Mouse (Mus musculus): ENCODE measurements around the gene Tnfsf8. TPM values are rescaled to one million over a fixed set of nuclear protein-coding genes. Genes with fewer than 3 reads are reported as not detected.

The Tnfsf8 gene
- polyA plus RNA-seq (2015; fragmentation: Nextera tagmentation; extraction: Ambion mirVana), result 0.08 TPM in 1 of 2 replicates, not detected in the other

- H3K4me1 ChIP-seq (replicated peaks; ENCODE audit: control insufficient read depth, insufficient read depth, low read length), result no peaks in the 10 kb centered on the region
- WGBS, result 83% methylated on average over 19 of the region's 19 CpGs
- no peak for TF ChIP-seq CTCF (IDR thresholded peaks at IDR 0.05; ENCODE audit: low read depth)
Measured at GRCm38 (mm10) chr4:63860688-63861540, at the start of gene Tnfsf8. TSS of gene Tnfsf8 (minus strand) at chr4:63861347.

GRCm38 (mm10) chr4:63908511-63908910 is 47.4 kb upstream of the Tnfsf8 start:
- H3K36me3 ChIP-seq (ENCODE audit: control insufficient read depth, insufficient read depth), result no peaks in the 10 kb centered on the region
- no peak overlapping the region for H3K4me2 ChIP-seq (replicated peaks; ENCODE audit: low read depth)
- no peaks in the 10 kb centered on the region for H3K4me1 ChIP-seq (replicated peaks; ENCODE audit: control insufficient read depth, insufficient read depth, low read length)
- whole genome bisulfite sequencing, result 95% methylated on average over 1 of the region's 1 CpGs
- H3K9ac ChIP-seq (ENCODE audit: low read depth, low read length), result no peak overlapping the region
- 0 out of 2 replicates have a peak, but pooled peaks cover 3% of the 10 kb centered on the region for H3K27me3 ChIP-seq (replicated peaks; ENCODE audit: control insufficient read depth, insufficient read depth, low read length)
- no peak for ATAC-seq
- no peaks in the 10 kb centered on the region for H3K9me3 ChIP-seq (ENCODE audit: control insufficient read depth)
- H3K4me3 ChIP-seq (ENCODE audit: low read depth, low read length), result no peak overlapping the region
- H3K27ac ChIP-seq (ENCODE audit: low read depth, low read length), result no peak overlapping the region
- no peak for TF ChIP-seq CTCF (IDR thresholded peaks at IDR 0.05; ENCODE audit: low read depth)

More at GRCm38 (mm10) chr4:63860688-63861540, at the start of gene Tnfsf8:
- Histone ChIP-seq H3K27me3 (replicated peaks; ENCODE audit: control insufficient read depth, insufficient read depth, low read length) (no peaks in the 10 kb centered on the region), H3K36me3 (ENCODE audit: control insufficient read depth, insufficient read depth) (no peaks in the 10 kb centered on the region), H3K27ac (ENCODE audit: low read depth, low read length) (no peak within 1 kb of the TSS), H3K4me2 (replicated peaks; ENCODE audit: low read depth) (no peak within 1 kb of the TSS), H3K9ac (ENCODE audit: low read depth, low read length) (no peak within 1 kb of the TSS), H3K4me3 (ENCODE audit: low read depth, low read length) (no peak within 1 kb of the TSS), H3K9me3 (ENCODE audit: control insufficient read depth) (no peaks in the 10 kb centered on the region)
- no peak for ATAC-seq

GRCm38 (mm10) chr4:63907473-63907872 is 46.3 kb upstream of the Tnfsf8 start:
- H3K4me1 ChIP-seq (replicated peaks; ENCODE audit: control insufficient read depth, insufficient read depth, low read length), result no peaks in the 10 kb centered on the region
- H3K27me3 ChIP-seq (replicated peaks; ENCODE audit: control insufficient read depth, insufficient read depth, low read length), result 0 out of 2 replicates have a peak, but pooled peaks cover 3% of the 10 kb centered on the region
- H3K4me3 ChIP-seq (ENCODE audit: low read depth, low read length), result no peak overlapping the region
- no peak overlapping the region for H3K9ac ChIP-seq (ENCODE audit: low read depth, low read length)
- ATAC-seq, result no peak
- no peak for TF ChIP-seq CTCF (IDR thresholded peaks at IDR 0.05; ENCODE audit: low read depth)
- no peak overlapping the region for H3K4me2 ChIP-seq (replicated peaks; ENCODE audit: low read depth)
- H3K9me3 ChIP-seq (ENCODE audit: control insufficient read depth), result no peaks in the 10 kb centered on the region
- no peak overlapping the region for H3K27ac ChIP-seq (ENCODE audit: low read depth, low read length)
- H3K36me3 ChIP-seq (ENCODE audit: control insufficient read depth, insufficient read depth), result no peaks in the 10 kb centered on the region

GRCm38 (mm10) chr4:63906050-63906449 is 44.9 kb upstream of the Tnfsf8 start:
- ATAC-seq, result no peak
- TF ChIP-seq CTCF (IDR thresholded peaks at IDR 0.05; ENCODE audit: low read depth), result no peak
- H3K4me2 ChIP-seq (replicated peaks; ENCODE audit: low read depth), result no peak overlapping the region
- WGBS, result 64% methylated on average over 3 of the region's 3 CpGs
- no peak overlapping the region for H3K27ac ChIP-seq (ENCODE audit: low read depth, low read length)
- no peak overlapping the region for H3K4me3 ChIP-seq (ENCODE audit: low read depth, low read length)
- no peaks in the 10 kb centered on the region for H3K4me1 ChIP-seq (replicated peaks; ENCODE audit: control insufficient read depth, insufficient read depth, low read length)
- H3K9ac ChIP-seq (ENCODE audit: low read depth, low read length), result no peak overlapping the region
- no peaks in the 10 kb centered on the region for H3K36me3 ChIP-seq (ENCODE audit: control insufficient read depth, insufficient read depth)
- no peaks in the 10 kb centered on the region for H3K9me3 ChIP-seq (ENCODE audit: control insufficient read depth)
- H3K27me3 ChIP-seq (replicated peaks; ENCODE audit: control insufficient read depth, insufficient read depth, low read length), result 0 out of 2 replicates have a peak, but pooled peaks cover 3% of the 10 kb centered on the region

GRCm38 (mm10) chr4:63899081-63899523 is 38.0 kb upstream of the Tnfsf8 start:
- H3K4me1 ChIP-seq (replicated peaks; ENCODE audit: control insufficient read depth, insufficient read depth, low read length), result no peaks in the 10 kb centered on the region
- no peak overlapping the region for H3K4me2 ChIP-seq (replicated peaks; ENCODE audit: low read depth)
- H3K4me3 ChIP-seq (ENCODE audit: low read depth, low read length), result no peak overlapping the region
- 81% methylated on average over 10 of the region's 10 CpGs for WGBS
- H3K27ac ChIP-seq (ENCODE audit: low read depth, low read length), result no peak overlapping the region
- H3K27me3 ChIP-seq (replicated peaks; ENCODE audit: control insufficient read depth, insufficient read depth, low read length), result no peaks in the 10 kb centered on the region
- no peak for TF ChIP-seq CTCF (IDR thresholded peaks at IDR 0.05; ENCODE audit: low read depth)
- no peaks in the 10 kb centered on the region for H3K36me3 ChIP-seq (ENCODE audit: control insufficient read depth, insufficient read depth)
- no peak overlapping the region for H3K9ac ChIP-seq (ENCODE audit: low read depth, low read length)
- no peak for ATAC-seq
- no peaks in the 10 kb centered on the region for H3K9me3 ChIP-seq (ENCODE audit: control insufficient read depth)

GRCm38 (mm10) chr4:63897152-63897551 is 36.0 kb upstream of the Tnfsf8 start:
- Histone ChIP-seq H3K27ac (ENCODE audit: low read depth, low read length) (no peak overlapping the region), H3K4me2 (replicated peaks; ENCODE audit: low read depth) (no peak overlapping the region), H3K9me3 (ENCODE audit: control insufficient read depth) (no peaks in the 10 kb centered on the region), H3K36me3 (ENCODE audit: control insufficient read depth, insufficient read depth) (no peaks in the 10 kb centered on the region), H3K4me1 (replicated peaks; ENCODE audit: control insufficient read depth, insufficient read depth, low read length) (no peaks in the 10 kb centered on the region), H3K4me3 (ENCODE audit: low read depth, low read length) (no peak overlapping the region), H3K9ac (ENCODE audit: low read depth, low read length) (no peak overlapping the region), H3K27me3 (replicated peaks; ENCODE audit: control insufficient read depth, insufficient read depth, low read length) (no peaks in the 10 kb centered on the region)
- no peak for ATAC-seq
- TF ChIP-seq CTCF (IDR thresholded peaks at IDR 0.05; ENCODE audit: low read depth), result no peak
